Mouse (Mus musculus) midbrain, embryonic 11.5 days (tissue): ENCODE data around the gene Mfap2. TPM values are rescaled to one million over a fixed set of nuclear protein-coding genes. Genes with fewer than 3 reads are reported as not detected.

Experiments
- ATAC-seq: fragments of 200-750 bp; cut with Nextera tagmentation; 2 replicates; pipeline ENCODE4 v1.8.0; 2017; ENCODE audit warnings: moderate TSS enrichment, moderate library complexity; ENCODE audit not compliant: low FRiP score
- DNase-seq: peaks from one replicate; pipeline ENCODE4 v3.0.0; 2015; ENCODE audit warnings: low spot score; ENCODE audit errors: missing footprints
- H3K27ac ChIP-seq: fragments of 300-500 bp; sonication (generic); 2 replicates; pipeline ENCODE4 v1.5.1; 2014; ENCODE audit warnings: low read depth, low read length
- H3K27me3 ChIP-seq: fragments of 300-500 bp; sonication (generic); 2 replicates; pipeline ENCODE4 v1.6.1; 2014; ENCODE audit warnings: mild to moderate bottlenecking, low read length, moderate library complexity, mixed read lengths; ENCODE audit not compliant: control insufficient read depth, insufficient read depth
- H3K36me3 ChIP-seq: fragments of 300-500 bp; sonication (generic); 2 replicates; pipeline ENCODE4 v1.6.1; 2014; ENCODE audit warnings: mild to moderate bottlenecking, low read length, moderate library complexity, mixed read lengths; ENCODE audit not compliant: control insufficient read depth, insufficient read depth
- H3K4me1 ChIP-seq: fragments of 300-500 bp; sonication (generic); 2 replicates; pipeline ENCODE4 v1.6.1; 2014; ENCODE audit warnings: low read length; ENCODE audit not compliant: control insufficient read depth, insufficient read depth
- H3K4me2 ChIP-seq: fragments of 300-500 bp; sonication (generic); 2 replicates; pipeline ENCODE4 v1.6.1; 2014; ENCODE audit warnings: mild to moderate bottlenecking, moderate library complexity
- H3K4me3 ChIP-seq: fragments of 300-500 bp; sonication (generic); 2 replicates; pipeline ENCODE4 v1.5.1; 2014; ENCODE audit warnings: low read depth, low read length
- H3K9ac ChIP-seq: fragments of 300-500 bp; sonication (generic); 2 replicates; pipeline ENCODE4 v1.6.1; 2014; ENCODE audit warnings: low read length
- H3K9me3 ChIP-seq: fragments of 300-500 bp; sonication (generic); 2 replicates; pipeline ENCODE4 v1.6.1; 2016; ENCODE audit warnings: low read length; ENCODE audit not compliant: control insufficient read depth
- WGBS: fragments of 180-500 bp; shearing (Covaris S2); extraction: QIAGEN DNeasy Blood & Tissue Kit; methylation state at CpG from one replicate; pipeline ENCODE4 v1.1.7; 2014; 5-methylcytosine and 5-hydroxymethylcytosine counted together
- polyA plus RNA-seq: library from polyadenylated mRNA; unstranded; fragments of >200 nt; fragmentation: Nextera tagmentation; extraction: Ambion mirVana; gene quantifications from 2 replicates; pipeline ENCODE4 v1.2.1, GENCODE M21; 2014

The Mfap2 gene
- polyA plus RNA-seq, 1 experiment from 2014 or later, result 254 TPM

GRCm38 (mm10) chr4:141005983-141006382 lies 4.2 kb upstream of the Mfap2 start:
- ATAC-seq, result no peak
- Histone ChIP-seq H3K27ac (no peak overlapping the region), H3K9ac (no peak overlapping the region), H3K36me3 (peaks cover 23% of the 10 kb centered on the region), H3K4me1 (peaks cover 7% of the 10 kb centered on the region; the same call in 1 of the 2 replicates), H3K4me3 (no peak overlapping the region), H3K27me3 (no peaks in the 10 kb centered on the region), H3K9me3 (no peaks in the 10 kb centered on the region), H3K4me2 (no peak overlapping the region)
- 82% methylated on average over 13 of the region's 13 CpGs for WGBS
- DNase-seq, result no peak

DNA sequence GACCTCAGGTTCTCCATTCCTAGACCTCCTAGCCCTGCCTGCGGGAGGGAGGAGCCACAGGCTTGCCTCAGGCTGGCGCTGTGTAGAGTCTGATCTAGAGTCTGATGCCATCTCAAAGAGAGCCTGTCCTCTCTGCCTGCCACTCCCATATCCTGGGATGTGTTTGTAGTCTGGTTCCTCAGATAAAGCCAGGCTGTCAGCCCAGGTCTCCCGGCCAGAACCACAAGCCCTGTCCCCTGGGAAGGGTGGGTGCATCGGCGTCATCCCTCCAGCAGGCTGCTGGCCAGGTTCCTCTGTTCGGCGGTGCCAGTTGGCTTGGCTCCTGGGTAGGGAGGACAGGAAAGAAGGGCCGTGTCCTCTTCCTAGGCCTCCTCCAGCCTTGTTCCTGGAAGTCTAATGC lies 2.2 kb upstream of the Mfap2 start:
- Histone ChIP-seq H3K4me2 (no peak overlapping the region), H3K27me3 (no peaks in the 10 kb centered on the region), H3K36me3 (peaks cover 17% of the 10 kb centered on the region), H3K9me3 (no peaks in the 10 kb centered on the region), H3K9ac (no peak overlapping the region), H3K4me3 (no peak overlapping the region), H3K27ac (no peak overlapping the region), H3K4me1 (peaks cover 21% of the 10 kb centered on the region)
- DNase-seq, result no peak
- ATAC-seq, result no peak
- WGBS, result 91% methylated on average over 8 of the region's 8 CpGs

DNA sequence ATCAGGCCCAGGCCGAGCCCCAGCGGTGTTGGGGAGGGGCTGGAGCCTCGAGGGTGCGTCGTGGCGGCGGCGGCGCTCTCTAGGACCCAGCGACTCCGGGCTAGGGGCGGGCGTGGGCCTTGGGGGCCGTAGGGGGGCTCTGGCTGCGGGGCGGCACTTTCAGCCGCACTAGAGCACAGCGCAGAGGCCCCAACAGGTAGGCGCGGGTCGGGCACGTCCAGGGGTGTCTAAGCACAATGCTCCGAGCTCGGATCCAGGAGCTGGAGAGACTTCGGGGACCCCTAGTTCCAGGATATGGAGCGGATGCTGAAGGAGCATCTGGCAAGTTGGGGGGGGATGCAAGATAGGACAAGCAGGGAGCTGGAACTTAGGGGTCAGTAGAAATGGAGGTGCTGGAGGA lies 308 bp downstream of the Mfap2 start:
- H3K9ac ChIP-seq, result peak overlapping the region; percentile 93
- WGBS, result 2% methylated on average over 26 of the region's 26 CpGs
- H3K27me3 ChIP-seq, result no peaks in the 10 kb centered on the region
- H3K4me3 ChIP-seq, result peak overlapping the region; percentile 83
- peak overlapping the region; percentile 70 for H3K27ac ChIP-seq
- peaks cover 19% of the 10 kb centered on the region for H3K36me3 ChIP-seq
- peaks cover 21% of the 10 kb centered on the region for H3K4me1 ChIP-seq
- H3K9me3 ChIP-seq, result no peaks in the 10 kb centered on the region
- H3K4me2 ChIP-seq, result peak overlapping the region; percentile 75
- ATAC-seq (peak; percentile 80), DNase-seq (peak; percentile 98)

GRCm38 (mm10) chr4:141010941-141011429 lies 767 bp downstream of the Mfap2 start:
- H3K36me3 ChIP-seq, result peaks cover 19% of the 10 kb centered on the region
- peak overlapping the region; percentile 83 for H3K4me3 ChIP-seq
- H3K9me3 ChIP-seq, result no peaks in the 10 kb centered on the region
- peak overlapping the region; percentile 70 for H3K27ac ChIP-seq
- DNase-seq (peak; percentile 95), ATAC-seq (peak; percentile 68)
- no peaks in the 10 kb centered on the region for H3K27me3 ChIP-seq
- under 1% methylated on average over 15 of the region's 17 CpGs for WGBS
- peak overlapping the region; percentile 75 for H3K4me2 ChIP-seq
- peaks cover 21% of the 10 kb centered on the region for H3K4me1 ChIP-seq
- peak overlapping the region; percentile 93 for H3K9ac ChIP-seq

GRCm38 (mm10) chr4:141011556-141012328 lies 1.5 kb downstream of the Mfap2 start:
- no peaks in the 10 kb centered on the region for H3K27me3 ChIP-seq
- peaks cover 17% of the 10 kb centered on the region for H3K36me3 ChIP-seq
- H3K4me1 ChIP-seq, result peaks cover 21% of the 10 kb centered on the region
- peak overlapping the region; percentile 75 for H3K4me2 ChIP-seq
- peak overlapping the region; percentile 70 for H3K27ac ChIP-seq
- H3K9ac ChIP-seq, result peak overlapping the region; percentile 93
- no peaks in the 10 kb centered on the region for H3K9me3 ChIP-seq
- DNase-seq, result no peak
- WGBS, result 59% methylated on average over 14 of the region's 14 CpGs
- peak overlapping the region; percentile 83 for H3K4me3 ChIP-seq
- ATAC-seq, result peak; percentile 10; the same call in 1 of the 2 replicates

GRCm38 (mm10) chr4:141012558-141012957 lies 2.3 kb downstream of the Mfap2 start:
- no peaks in the 10 kb centered on the region for H3K9me3 ChIP-seq
- DNase-seq (no peak), ATAC-seq (no peak)
- no peak overlapping the region for H3K4me3 ChIP-seq
- H3K27me3 ChIP-seq, result no peaks in the 10 kb centered on the region
- 81% methylated on average over 10 of the region's 10 CpGs for WGBS
- peaks cover 15% of the 10 kb centered on the region for H3K36me3 ChIP-seq
- peaks cover 21% of the 10 kb centered on the region for H3K4me1 ChIP-seq
- no peak overlapping the region; the same call in 1 of the 2 replicates for H3K4me2 ChIP-seq
- no peak overlapping the region for H3K27ac ChIP-seq
- H3K9ac ChIP-seq, result no peak overlapping the region

- peaks cover 21% of the 10 kb centered on the region for H3K4me1 ChIP-seq
- no peak overlapping the region for H3K9ac ChIP-seq
- no peak overlapping the region for H3K4me3 ChIP-seq
- H3K9me3 ChIP-seq, result no peaks in the 10 kb centered on the region
- ATAC-seq (no peak), DNase-seq (no peak)
- H3K27me3 ChIP-seq, result no peaks in the 10 kb centered on the region
- peaks cover 15% of the 10 kb centered on the region for H3K36me3 ChIP-seq
- no peak overlapping the region for H3K4me2 ChIP-seq
- 75% methylated on average over 8 of the region's 8 CpGs for WGBS
- H3K27ac ChIP-seq, result no peak overlapping the region
These were observed 3.9 kb downstream of the Mfap2 start for GRCm38 (mm10) chr4:141014114-141014513.

GRCm38 (mm10) chr4:141014856-141015255 lies 4.6 kb downstream of the Mfap2 start:
- Histone ChIP-seq H3K36me3 (peaks cover 15% of the 10 kb centered on the region), H3K9ac (no peak overlapping the region), H3K27ac (no peak overlapping the region), H3K4me1 (peaks cover 21% of the 10 kb centered on the region), H3K4me2 (no peak overlapping the region), H3K9me3 (no peaks in the 10 kb centered on the region), H3K27me3 (no peaks in the 10 kb centered on the region), H3K4me3 (no peak overlapping the region)
- DNase-seq (no peak), ATAC-seq (no peak)
- WGBS, result 88% methylated on average over 11 of the region's 11 CpGs

GRCm38 (mm10) chr4:141015356-141015755 lies 5.1 kb downstream of the Mfap2 start:
- Histone ChIP-seq H3K9me3 (no peaks in the 10 kb centered on the region), H3K4me3 (no peak overlapping the region), H3K27ac (no peak overlapping the region), H3K9ac (no peak overlapping the region), H3K4me1 (peaks cover 19% of the 10 kb centered on the region), H3K36me3 (peaks cover 15% of the 10 kb centered on the region), H3K4me2 (no peak overlapping the region), H3K27me3 (no peaks in the 10 kb centered on the region)
- DNase-seq, result no peak
- 74% methylated on average over 7 of the region's 7 CpGs for WGBS
- no peak for ATAC-seq
